In genomic region chr4:41390122-41390521, GRCm38 (mm10) we compare ENCODE assay signal across 9 mouse cellular contexts. TPM values are rescaled to one million over a fixed set of nuclear protein-coding genes. Genes with fewer than 3 reads are reported as not detected.
DNase-seq lines count a peak whose midpoint lies in the region; ATAC-seq and TF ChIP-seq lines count a peak whose summit lies in the region.
"Had no signal": no experiment of that assay in that cellular context is flagged by ENCODE, and none has a peak within 500 bp of the region (broad histone marks: within the 10 kb centered on the region; RNA-seq: fewer than 3 reads in every experiment).

No protein-coding gene starts in this region.

- H3K36me3 ChIP-seq in E14TG2a.4 (ENCODE audit: insufficient read depth, low read length), result peaks cover 95% of the 10 kb centered on the region
- no peaks in the 10 kb centered on the region for H3K36me3 ChIP-seq in embryonic facial prominence, embryonic 11.5 days (replicated peaks; ENCODE audit: control insufficient read depth, insufficient read depth, low read depth, low read length)
- peaks cover 94% of the 10 kb centered on the region for H3K36me3 ChIP-seq in liver, embryonic 15.5 days (replicated peaks)

- no peak overlapping the region for H3K27ac ChIP-seq in embryonic facial prominence, embryonic 11.5 days (replicated peaks; ENCODE audit: low read depth, low read length)
- H3K27ac ChIP-seq in liver, embryonic 15.5 days (replicated peaks), result peak overlapping the region; percentile 96; the same call in 1 of the 2 replicates

- H3K4me3 ChIP-seq in E14TG2a.4 (replicated peaks; ENCODE audit: low read length), result no peak overlapping the region
- H3K4me3 ChIP-seq in embryonic facial prominence, embryonic 11.5 days (ENCODE audit: low read depth, low read length), result no peak overlapping the region
- H3K4me3 ChIP-seq in liver, embryonic 15.5 days (replicated peaks), result peak overlapping the region; percentile 51
- H3K4me3 ChIP-seq: megakaryocyte, embryonic 14.5 days had no signal

- TF ChIP-seq CTCF in E14TG2a.4 (conservative IDR thresholded peaks at IDR 0.05; ENCODE audit: low read length), result peak; percentile 97

- H3K9me3 ChIP-seq in E14TG2a.4 (ENCODE audit: low read length), result no peaks in the 10 kb centered on the region
- no peaks in the 10 kb centered on the region for H3K9me3 ChIP-seq in embryonic facial prominence, embryonic 11.5 days (replicated peaks; ENCODE audit: control insufficient read depth, low read length)
- H3K9me3 ChIP-seq in liver, embryonic 15.5 days (replicated peaks), result no peaks in the 10 kb centered on the region
- H3K9me3 ChIP-seq: megakaryocyte, embryonic 14.5 days had no signal

- WGBS in embryonic facial prominence, embryonic 11.5 days, result 22% methylated on average over 3 of the region's 3 CpGs
- 22% methylated on average over 3 of the region's 3 CpGs for WGBS in liver, embryonic 15.5 days (ENCODE audit: insufficient replicate concordance)

- H3K4me1 ChIP-seq in E14TG2a.4 (replicated peaks; ENCODE audit: low read depth, low read length), result peaks cover 14% of the 10 kb centered on the region; the same call in 1 of the 2 replicates
- no peaks in the 10 kb centered on the region for H3K4me1 ChIP-seq in embryonic facial prominence, embryonic 11.5 days (ENCODE audit: control insufficient read depth, insufficient read depth, low read length)
- H3K4me1 ChIP-seq in liver, embryonic 15.5 days (replicated peaks), result peaks cover 41% of the 10 kb centered on the region

- H3K9ac ChIP-seq in embryonic facial prominence, embryonic 11.5 days (replicated peaks; ENCODE audit: low read length), result no peak overlapping the region
- H3K9ac ChIP-seq in liver, embryonic 15.5 days, result no peak overlapping the region

- no peak overlapping the region for H3K4me2 ChIP-seq in embryonic facial prominence, embryonic 11.5 days (ENCODE audit: low read depth, low read length)
- H3K4me2 ChIP-seq in liver, embryonic 15.5 days, result peak overlapping the region; percentile 60

- H3K27me3 ChIP-seq in E14TG2a.4 (ENCODE audit: insufficient read depth, low read length), result no peaks in the 10 kb centered on the region
- no peaks in the 10 kb centered on the region for H3K27me3 ChIP-seq in embryonic facial prominence, embryonic 11.5 days (ENCODE audit: control insufficient read depth, insufficient read depth, low read length)
- no peaks in the 10 kb centered on the region for H3K27me3 ChIP-seq in liver, embryonic 15.5 days
- H3K27me3 ChIP-seq: megakaryocyte, embryonic 14.5 days had no signal

- peak; percentile 82 to 88 for DNase-seq in adrenal gland, postnatal 36 days
- peak; percentile 89 for DNase-seq in embryonic facial prominence, embryonic 11.5 days (ENCODE audit: low spot score)
- DNase-seq in heart, adult 8-10 months (ENCODE audit: low spot score), result peak; percentile 77
- DNase-seq in kidney, postnatal 4 days, result peak; percentile 92
- peak; percentile 74 for DNase-seq in ovary, postnatal 14 days (ENCODE audit: low spot score)
- peak; percentile 71 for DNase-seq in thymus, postnatal 14 days

- no peak for ATAC-seq in embryonic facial prominence, embryonic 11.5 days (replicated peaks; ENCODE audit: insufficient number of reproducible peaks, low FRiP score, low TSS enrichment, low read depth)
- ATAC-seq in liver, embryonic 15.5 days (ENCODE audit: insufficient read depth), result no peak

RNA-seq across cellular contexts. Expression of gene Ubap1, which starts 41.3 kb away (rescaled TPM):
- total RNA-seq in adrenal gland, postnatal 36 days (2021), result 10 to 100 TPM; 46.1 to 46.7 TPM
- 69.2 and 80.3 TPM in 2 replicates for polyA plus RNA-seq in embryonic facial prominence, embryonic 11.5 days (2014; fragmentation: Nextera tagmentation; extraction: Ambion mirVana)
- total RNA-seq in heart, adult 8-10 months (2022), result 10 to 100 TPM; 31.8 to 37.4 (median 33.7) TPM
- polyA plus RNA-seq in liver, embryonic 15.5 days (2015; fragmentation: Nextera tagmentation; extraction: Ambion mirVana), result 32.4 and 34.2 TPM in 2 replicates
